Mouse (Mus musculus): ENCODE results near the gene Naaladl2.

- TF ChIP-seq CTCF (IDR thresholded peaks at IDR 0.05; ENCODE audit: borderline replicate concordance, insufficient read depth, low read depth, low read length) (no peak), POLR2A (IDR thresholded peaks at IDR 0.05; ENCODE audit: borderline replicate concordance, insufficient read depth, low read length) (no peak)
Observed at GRCm38 (mm10) chr3:24982111-24982510, 161.9 kb downstream of the Naaladl2 start.
